In the genomic region with DNA sequence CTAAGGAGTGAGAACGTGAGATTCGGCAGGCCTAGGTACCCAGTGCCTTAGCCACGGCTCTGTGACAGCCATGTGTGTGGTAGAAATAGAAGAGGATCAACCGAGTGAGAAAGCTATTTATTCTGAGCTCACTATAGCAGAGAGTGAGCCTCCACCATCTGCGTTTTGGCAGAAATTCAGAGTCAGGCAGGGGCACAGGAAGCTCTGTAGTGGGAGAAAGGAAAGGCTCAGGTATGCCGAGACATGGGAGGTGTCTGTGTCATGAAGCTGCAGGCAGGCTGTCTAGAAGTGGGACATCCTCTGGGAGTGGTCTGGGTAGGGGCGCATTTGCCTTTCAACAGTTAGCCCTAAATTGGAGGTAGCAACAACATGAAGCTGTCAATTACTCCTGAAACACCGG, we compare ENCODE assay signal across 14 mouse cellular contexts. TPM values are rescaled to one million over a fixed set of nuclear protein-coding genes. Genes with fewer than 3 reads are reported as not detected.
A peak's percentile ranks its signal among the peaks of the same experiment; 100 is the strongest.
DNase-seq lines count a peak whose midpoint lies in the region; ATAC-seq and TF ChIP-seq lines count a peak whose summit lies in the region.
"Had no signal": no experiment of that assay in that cellular context is flagged by ENCODE, and none has a peak within 500 bp of the region (broad histone marks: within the 10 kb centered on the region; RNA-seq: fewer than 3 reads in every experiment).

No protein-coding gene starts in this region.

- no peak overlapping the region for H3K9ac ChIP-seq in heart, embryonic 13.5 days
- H3K9ac ChIP-seq in neural tube, embryonic 13.5 days = 0 out of 2 replicates have a peak overlapping the region, but pooled peaks have one; percentile 3
- H3K9ac ChIP-seq in forebrain, embryonic 16.5 days (replicated peaks; ENCODE audit: low read depth, low read length) = no peak overlapping the region
- H3K9ac ChIP-seq in lung, postnatal 0 days (replicated peaks; ENCODE audit: low read depth) = no peak overlapping the region
- H3K9ac ChIP-seq: stomach, embryonic 15.5 days had no signal

- 39% methylated on average over 8 of the region's 8 CpGs for WGBS in heart, embryonic 13.5 days
- WGBS in neural tube, embryonic 13.5 days = 69% methylated on average over 8 of the region's 8 CpGs
- WGBS in forebrain, embryonic 16.5 days = 45% methylated on average over 8 of the region's 8 CpGs
- 48% methylated on average over 8 of the region's 8 CpGs for whole genome bisulfite sequencing in lung, postnatal 0 days

- H3K4me3 ChIP-seq in heart, embryonic 13.5 days = no peak overlapping the region
- no peak overlapping the region for H3K4me3 ChIP-seq in neural tube, embryonic 13.5 days
- no peak overlapping the region for H3K4me3 ChIP-seq in forebrain, embryonic 16.5 days (replicated peaks; ENCODE audit: low read length)
- H3K4me3 ChIP-seq in lung, postnatal 0 days (ENCODE audit: low read depth, low read length) = no peak overlapping the region
- H3K4me3 ChIP-seq: stomach, embryonic 15.5 days had no signal

- TF ChIP-seq EP300 in lung, postnatal 0 days (IDR thresholded peaks at IDR 0.05) = no peak

- no peak overlapping the region for H3K4me2 ChIP-seq in heart, embryonic 13.5 days
- no peak overlapping the region for H3K4me2 ChIP-seq in neural tube, embryonic 13.5 days
- no peak overlapping the region for H3K4me2 ChIP-seq in forebrain, embryonic 16.5 days (ENCODE audit: low read length)
- H3K4me2 ChIP-seq in lung, postnatal 0 days (replicated peaks; ENCODE audit: low read depth, low read length) = no peak overlapping the region
- H3K4me2 ChIP-seq: liver, embryonic 11.5 days; stomach, embryonic 15.5 days had no signal

- DNase-seq in heart, postnatal 14 days = no peak
- no peak for DNase-seq in neural tube, embryonic 10.5 days (ENCODE audit: extremely low spot score, low spot score)
- peak; percentile 81 for DNase-seq in telencephalon, adult 2 months (ENCODE audit: low read depth, low spot score)
- no peak for DNase-seq in ovary, adult 18-20 months (ENCODE audit: low spot score)
- DNase-seq in lung, postnatal 0 days (ENCODE audit: low spot score) = no peak
- DNase-seq: gastrocnemius, postnatal 36 days; kidney, postnatal 4 days had no signal

- no peak for ATAC-seq in heart, embryonic 13.5 days (ENCODE audit: extremely low read depth, insufficient number of reproducible peaks, low FRiP score, low TSS enrichment)
- no peak for ATAC-seq in neural tube, embryonic 13.5 days (ENCODE audit: low read depth)
- ATAC-seq in forebrain, embryonic 16.5 days = peak; percentile 75
- no peak for ATAC-seq in lung, postnatal 0 days

- no peak for TF ChIP-seq CTCF in lung, postnatal 0 days (IDR thresholded peaks at IDR 0.05)

- H3K36me3 ChIP-seq in heart, embryonic 13.5 days = no peaks in the 10 kb centered on the region
- 0 out of 2 replicates have a peak, but pooled peaks cover 8% of the 10 kb centered on the region for H3K36me3 ChIP-seq in neural tube, embryonic 13.5 days
- H3K36me3 ChIP-seq in forebrain, embryonic 16.5 days (ENCODE audit: control insufficient read depth, insufficient read depth) = no peaks in the 10 kb centered on the region
- H3K36me3 ChIP-seq in lung, postnatal 0 days (ENCODE audit: insufficient read depth, low read length) = no peaks in the 10 kb centered on the region
- H3K36me3 ChIP-seq: stomach, embryonic 15.5 days had no signal

- H3K27ac ChIP-seq in heart, embryonic 13.5 days (replicated peaks) = peak overlapping the region; percentile 39; the same call in 1 of the 2 replicates
- 0 out of 2 replicates have a peak overlapping the region, but pooled peaks have one; percentile 42 for H3K27ac ChIP-seq in neural tube, embryonic 13.5 days (replicated peaks)
- H3K27ac ChIP-seq in forebrain, embryonic 16.5 days (ENCODE audit: low read length) = peak overlapping the region; percentile 48
- no peak overlapping the region for H3K27ac ChIP-seq in lung, postnatal 0 days (ENCODE audit: low read length)
- H3K27ac ChIP-seq: stomach, embryonic 15.5 days had no signal

- peaks cover 12% of the 10 kb centered on the region for H3K4me1 ChIP-seq in heart, embryonic 13.5 days
- H3K4me1 ChIP-seq in neural tube, embryonic 13.5 days (replicated peaks) = peaks cover 14% of the 10 kb centered on the region; the same call in 1 of the 2 replicates
- peaks cover 21% of the 10 kb centered on the region for H3K4me1 ChIP-seq in forebrain, embryonic 16.5 days (replicated peaks; ENCODE audit: control insufficient read depth, insufficient read depth, low read length)
- H3K4me1 ChIP-seq in lung, postnatal 0 days (ENCODE audit: insufficient read depth, low read depth, low read length) = no peaks in the 10 kb centered on the region
- H3K4me1 ChIP-seq: stomach, embryonic 15.5 days had no signal

- intact Hi-C loops in heart, postnatal 14 days (cut with DNase I) = no loop called here

- no peaks in the 10 kb centered on the region for H3K27me3 ChIP-seq in heart, embryonic 13.5 days (replicated peaks)
- H3K27me3 ChIP-seq in neural tube, embryonic 13.5 days = no peaks in the 10 kb centered on the region
- H3K27me3 ChIP-seq in forebrain, embryonic 16.5 days (replicated peaks; ENCODE audit: control insufficient read depth, insufficient read depth, low read length) = no peaks in the 10 kb centered on the region
- H3K27me3 ChIP-seq in lung, postnatal 0 days (replicated peaks; ENCODE audit: insufficient read depth, low read length) = no peaks in the 10 kb centered on the region
- H3K27me3 ChIP-seq: stomach, embryonic 15.5 days had no signal

- H3K9me3 ChIP-seq in heart, embryonic 13.5 days = no peaks in the 10 kb centered on the region
- no peaks in the 10 kb centered on the region for H3K9me3 ChIP-seq in neural tube, embryonic 13.5 days
- no peaks in the 10 kb centered on the region for H3K9me3 ChIP-seq in forebrain, embryonic 16.5 days (ENCODE audit: control insufficient read depth, low read length)
- H3K9me3 ChIP-seq in lung, postnatal 0 days (ENCODE audit: low read length) = no peaks in the 10 kb centered on the region
- H3K9me3 ChIP-seq: stomach, embryonic 15.5 days had no signal

RNA-seq across cellular contexts. Expression of a gene that starts 31.7 kb away (rescaled TPM):
- not detected in 2 replicates for polyA plus RNA-seq in heart, embryonic 13.5 days (2015; fragmentation: Nextera tagmentation; extraction: Ambion mirVana)
- not detected for total RNA-seq in heart, postnatal 14 days (2021)
- polyA plus RNA-seq in neural tube, embryonic 13.5 days (2015; fragmentation: Nextera tagmentation; extraction: Ambion mirVana) = not detected in 2 replicates
- polyA plus RNA-seq in forebrain, embryonic 16.5 days (2015; fragmentation: Nextera tagmentation; extraction: Ambion mirVana) = not detected in 2 replicates
- not detected in 2 replicates for polyA plus RNA-seq in lung, postnatal 0 days (2015; fragmentation: Nextera tagmentation; extraction: Ambion mirVana)
- total RNA-seq: gastrocnemius, postnatal 36 days; megakaryocyte-erythroid progenitor cell, adult 5-6 weeks had no signal
- polyA plus RNA-seq: intestine, embryonic 14.5 days; liver, embryonic 11.5 days; stomach, embryonic 15.5 days had no signal
